Mouse (Mus musculus): ENCODE measurements around the gene Lgr6.

- TF ChIP-seq POLR2A (IDR thresholded peaks at IDR 0.05; ENCODE audit: insufficient read depth, low read depth, low read length) (no peak), CTCF (IDR thresholded peaks at IDR 0.05; ENCODE audit: insufficient read depth, low read depth, low read length) (no peak)
Measured at GRCm38 (mm10) chr1:135076470-135076869, 28.6 kb downstream of the Lgr6 start.
